Mouse (Mus musculus) c-Kit-negative CD71-positive TER-119-positive erythroid progenitor cells, embryonic 14.5 days (primary cell): Measurements from ENCODE around the gene Muc5ac.
A peak's percentile ranks its signal among the peaks of the same experiment; 100 is the strongest.
"Not testable (repeated sequence)": the region's sequence is repeated elsewhere in the genome, so short reads cannot be mapped to it uniquely, and the experiment has no call there.

Experiments
- DNase-seq: peaks from one replicate; pipeline ENCODE4 v3.0.0-alpha.2; 2013; ENCODE audit warnings: low read depth, low spot score

Gene Muc5ac

DNA sequence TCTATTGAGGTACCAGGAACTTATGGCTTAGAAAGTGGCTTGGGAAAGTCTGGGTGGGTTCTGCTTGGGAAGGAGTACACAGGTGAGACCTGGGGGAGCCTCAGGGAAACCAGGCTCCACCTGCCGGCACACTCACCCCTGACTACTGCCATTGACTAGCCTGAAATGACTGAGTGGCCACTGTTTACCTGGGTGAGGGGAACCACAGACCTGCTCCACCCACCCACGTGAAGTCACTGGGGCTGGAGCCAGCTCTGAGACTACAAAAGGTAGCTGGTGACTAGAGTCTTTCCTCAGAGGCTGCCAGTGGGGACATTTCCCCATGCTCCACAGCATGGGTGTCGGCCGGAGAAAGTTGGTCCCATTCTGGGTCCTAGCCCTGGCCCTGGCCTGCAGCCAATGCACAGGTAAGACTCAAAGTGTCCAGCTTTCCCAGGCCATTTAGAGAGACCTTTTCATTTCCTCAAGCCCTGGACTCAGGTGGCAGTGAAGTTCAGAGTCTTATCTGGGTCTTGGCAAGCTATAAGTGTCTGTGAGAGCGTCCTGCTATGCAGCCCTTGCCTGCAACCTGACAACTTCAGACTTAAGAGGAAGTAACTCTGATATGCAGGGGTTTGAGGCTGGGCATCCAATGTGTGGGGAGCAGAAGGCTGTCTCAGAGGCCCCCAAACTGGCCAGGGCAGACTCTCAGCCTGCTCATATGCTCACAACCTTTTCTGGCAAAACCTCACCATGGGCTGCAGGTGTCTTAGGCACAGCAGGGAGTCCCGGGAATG lies at the start of gene Muc5ac:
Gene Muc5ac, plus strand, starts transcription at position 296 of the 776 bp plus-strand sequence.
- no peak for DNase-seq

DNA sequence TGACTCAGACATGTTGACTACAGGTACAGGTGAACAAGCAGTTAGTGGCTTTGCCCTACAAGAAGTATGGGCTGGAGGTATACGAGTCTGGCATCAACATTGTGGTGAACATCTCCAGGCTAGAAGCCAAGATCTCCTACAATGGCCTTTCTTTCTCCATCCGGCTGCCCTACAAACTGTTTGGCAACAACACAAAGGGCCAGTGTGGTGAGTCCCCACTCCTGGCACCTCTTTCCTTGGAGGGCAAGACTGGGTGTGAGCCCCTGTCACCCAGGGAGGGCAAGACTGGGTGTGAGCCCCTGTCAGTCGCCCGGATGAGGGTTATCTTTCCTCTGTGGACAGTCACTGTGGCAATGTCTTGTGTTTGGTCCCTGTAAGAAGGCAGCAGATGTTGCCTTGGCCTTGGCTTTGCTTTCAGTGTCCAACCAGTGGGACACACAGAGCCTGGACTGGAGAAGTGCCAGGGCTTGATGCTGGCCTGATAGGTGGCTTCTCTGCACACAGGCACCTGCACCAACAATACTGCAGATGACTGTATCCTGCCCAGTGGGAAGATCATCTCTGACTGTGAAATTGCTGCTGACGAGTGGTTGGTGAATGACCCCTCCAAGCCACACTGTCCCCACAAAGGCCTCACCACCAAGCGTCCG lies 41.2 kb upstream of the Muc5ac start:
- no peak for DNase-seq

GRCm38 (mm10) chr7:141752513-141752912 lies 36.3 kb upstream of the Muc5ac start:
- DNase-seq, result no peak

- peak; percentile 64 for DNase-seq
These were observed 32.9 kb upstream of the Muc5ac start for GRCm38 (mm10) chr7:141755831-141756230.

DNA sequence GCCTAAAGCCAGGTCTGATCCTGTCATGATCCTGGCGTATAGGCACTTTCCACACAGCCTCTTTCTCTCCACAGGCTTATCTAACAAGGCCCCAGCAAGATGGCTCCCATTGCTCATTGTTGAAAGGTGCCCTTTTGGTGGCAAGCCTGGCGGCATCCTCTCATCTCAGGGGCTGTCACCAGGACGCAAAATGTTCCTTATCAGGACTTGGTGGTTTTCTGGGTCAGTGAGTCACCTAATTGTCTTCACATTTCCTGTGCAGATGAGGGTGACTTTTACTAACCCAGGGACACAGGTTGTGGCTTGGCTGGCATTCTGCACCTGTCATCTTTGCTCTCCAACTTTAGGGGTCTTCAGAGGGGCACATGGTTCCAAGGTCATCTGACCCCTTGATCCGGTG lies 30.5 kb upstream of the Muc5ac start:
- DNase-seq, result no peak

DNA sequence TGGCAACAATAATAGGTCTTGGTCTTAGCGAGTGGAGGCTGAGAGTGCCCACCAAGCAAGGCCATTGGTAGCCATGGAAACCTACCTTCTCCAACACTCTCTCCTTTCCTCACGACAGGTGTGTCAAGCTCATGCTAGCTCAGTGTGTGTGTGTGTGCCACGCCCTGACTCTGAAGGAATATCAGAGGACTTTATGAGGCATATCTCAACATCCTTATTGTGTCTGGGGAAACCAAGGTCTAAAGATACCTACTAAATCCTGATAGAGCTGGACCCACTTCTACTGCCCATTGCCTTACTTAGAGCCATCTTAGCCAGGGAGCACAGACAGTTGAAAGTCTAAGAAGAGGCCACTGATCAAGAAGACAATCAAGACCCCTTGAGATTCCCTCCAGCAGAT lies 18.3 kb upstream of the Muc5ac start:
- peak; percentile 48 for DNase-seq

- DNase-seq, result peak; percentile 79
These were observed 17.8 kb upstream of the Muc5ac start for GRCm38 (mm10) chr7:141770988-141771387.

DNA sequence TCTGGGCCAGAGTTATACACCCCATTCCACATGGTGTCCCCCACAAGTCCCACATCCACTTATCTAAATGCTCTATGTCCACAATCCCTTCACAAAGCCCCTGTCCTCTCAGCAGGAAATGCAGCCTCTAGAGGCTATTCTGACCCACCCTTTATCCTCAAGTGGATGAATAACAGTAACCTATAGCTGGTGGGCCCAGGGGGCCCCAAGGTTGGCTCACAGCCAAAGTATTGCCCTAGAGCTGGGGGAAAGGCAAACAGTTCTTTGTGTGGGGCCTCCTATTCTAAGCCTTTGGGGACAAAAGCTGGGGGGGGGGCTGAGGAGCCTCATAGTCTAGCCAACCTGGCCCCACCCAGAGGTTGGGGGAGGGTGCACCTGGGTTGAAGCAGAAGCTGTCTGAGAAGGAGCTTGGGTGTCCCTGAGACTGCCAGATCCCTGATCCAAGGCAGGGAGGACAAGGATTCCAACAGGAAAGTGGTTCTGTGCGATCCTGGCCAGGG lies 16.7 kb upstream of the Muc5ac start:
- DNase-seq, result no peak

DNA sequence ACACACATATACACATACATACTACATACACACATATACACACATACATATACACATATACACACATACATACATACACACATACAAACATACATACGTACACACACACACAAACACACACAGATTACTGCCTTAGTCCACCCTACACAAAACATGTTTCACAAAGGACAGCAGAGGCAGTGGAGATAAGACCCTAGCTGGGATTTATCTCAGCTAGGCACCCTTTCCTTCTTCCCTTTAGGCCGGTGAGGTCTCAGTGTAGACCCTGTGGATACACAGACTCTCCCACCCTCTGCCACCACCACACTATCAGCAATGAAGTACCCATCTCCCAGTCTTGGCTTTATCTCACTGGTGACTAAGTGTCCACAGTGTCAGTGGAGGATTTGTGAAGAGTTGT lies 13.9 kb upstream of the Muc5ac start:
- no peak for DNase-seq

- no peak for DNase-seq
These were observed 12.6 kb upstream of the Muc5ac start for GRCm38 (mm10) chr7:141776199-141776598.

- DNase-seq, result no peak
These were observed 5.5 kb downstream of the Muc5ac start for GRCm38 (mm10) chr7:141794251-141794650.

- DNase-seq, result no peak
These were observed 14.4 kb downstream of the Muc5ac start for GRCm38 (mm10) chr7:141803206-141803605.

DNA sequence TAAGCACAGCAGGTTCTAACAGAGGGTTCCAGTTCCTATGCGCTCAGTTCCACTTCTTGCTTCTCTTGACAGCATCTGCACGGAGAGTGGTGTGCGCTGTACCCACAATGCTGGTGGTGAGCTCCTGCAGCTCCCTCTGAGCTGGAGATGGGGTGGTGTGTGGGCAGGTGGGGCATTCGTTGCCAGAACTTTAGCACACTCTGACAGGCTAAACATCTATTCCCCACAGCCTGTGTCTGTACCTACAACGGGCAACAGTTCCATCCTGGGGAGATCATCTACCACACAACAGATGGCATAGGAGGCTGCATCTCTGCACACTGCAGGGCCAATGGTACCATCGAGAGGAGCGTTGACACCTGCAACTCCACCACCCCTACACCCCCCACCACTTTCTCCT lies 16.6 kb downstream of the Muc5ac start:
- no peak for DNase-seq

DNA sequence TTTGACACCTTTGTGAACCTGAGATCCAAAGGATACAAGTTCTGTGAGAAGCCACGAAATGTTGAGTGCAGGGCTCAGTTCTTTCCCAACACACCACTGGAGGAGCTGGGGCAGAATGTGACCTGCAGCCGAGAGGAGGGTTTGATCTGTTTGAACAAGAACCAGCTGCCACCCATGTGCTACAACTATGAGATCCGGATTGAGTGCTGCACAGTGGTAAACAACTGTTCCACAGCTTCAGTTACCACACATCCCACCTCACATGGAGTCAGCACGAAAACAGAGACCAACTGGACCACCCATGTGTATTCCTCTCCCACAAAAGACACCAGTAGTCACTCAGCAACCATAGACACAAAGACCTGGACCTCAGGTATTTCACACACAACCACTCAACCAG lies 19.1 kb downstream of the Muc5ac start:
- DNase-seq, result not testable (repeated sequence)

GRCm38 (mm10) chr7:141809933-141810332 lies 21.2 kb downstream of the Muc5ac start:
- DNase-seq, result not testable (repeated sequence)

DNA sequence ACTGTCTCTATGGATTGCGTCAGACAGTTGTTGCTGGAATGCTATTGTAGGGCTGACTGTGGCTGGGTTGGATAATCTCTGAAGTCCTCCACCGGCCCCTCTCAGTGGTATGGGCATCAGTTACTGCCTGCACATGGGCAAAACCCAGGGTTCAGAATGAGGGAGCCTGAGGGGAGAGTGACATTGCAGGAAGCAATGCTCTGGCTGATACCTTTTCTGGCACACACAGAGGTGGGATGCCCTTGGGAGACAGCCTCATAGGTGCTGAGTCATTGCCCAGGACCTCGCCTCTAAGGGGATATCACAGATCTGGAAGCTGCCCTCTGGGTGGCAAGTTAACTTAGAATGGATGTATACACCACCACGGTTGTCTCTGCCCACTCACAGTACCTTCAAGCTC lies 24.5 kb downstream of the Muc5ac start:
- no peak for DNase-seq

DNA sequence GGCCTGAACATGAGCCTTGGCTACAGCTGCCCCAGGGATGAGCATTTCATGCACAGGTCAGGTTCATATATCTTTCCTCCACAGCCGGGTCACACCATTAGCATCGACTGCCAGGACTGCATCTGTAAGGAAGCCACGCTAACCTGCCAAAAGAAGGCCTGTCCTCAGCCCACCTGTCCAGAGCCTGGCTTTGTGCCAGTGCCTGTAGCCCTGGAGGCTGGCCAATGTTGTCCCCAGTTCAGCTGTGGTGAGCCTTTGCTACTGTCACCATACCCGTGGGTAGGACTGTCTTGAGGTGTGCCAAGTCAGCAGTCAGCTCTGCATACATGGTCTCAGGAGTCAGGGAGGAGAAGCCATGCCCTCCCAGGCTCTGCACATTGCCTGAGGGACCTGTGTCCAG lies 26.6 kb downstream of the Muc5ac start:
- DNase-seq, result no peak

DNA sequence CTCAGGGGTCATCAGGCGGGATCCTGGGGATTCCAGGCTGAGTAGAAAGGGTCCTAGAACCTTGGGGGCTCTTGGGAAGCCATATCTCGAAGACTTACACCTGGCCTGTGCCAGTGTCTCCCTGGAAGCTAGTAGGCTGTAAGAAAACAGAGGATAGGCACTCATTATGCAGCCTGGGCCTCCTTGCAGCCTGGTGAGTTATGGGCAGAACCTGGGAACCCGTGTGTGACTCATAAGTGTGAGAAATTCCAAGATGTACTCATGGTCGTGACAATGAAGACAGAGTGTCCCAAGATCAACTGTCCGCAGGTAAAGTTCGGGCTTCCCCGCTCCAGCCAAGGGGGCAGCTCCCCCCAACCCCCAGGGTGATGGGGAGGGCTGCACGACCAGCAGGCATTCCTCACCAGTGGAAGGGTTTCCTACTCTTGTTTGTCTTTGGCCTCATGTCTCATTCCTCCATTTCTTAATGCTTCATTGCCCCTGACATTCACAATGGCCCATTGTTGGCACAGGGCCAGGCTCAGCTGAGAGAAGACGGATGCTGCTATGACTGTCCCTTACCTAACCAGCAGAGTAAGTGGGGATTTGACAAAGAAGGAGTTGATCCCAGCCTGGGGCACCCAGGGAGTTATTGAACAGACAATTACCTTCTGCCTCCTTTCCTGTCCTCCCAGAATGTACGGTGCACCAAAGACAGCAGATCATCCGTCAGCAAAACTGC lies 28.7 kb downstream of the Muc5ac start:
- DNase-seq, result no peak

DNA sequence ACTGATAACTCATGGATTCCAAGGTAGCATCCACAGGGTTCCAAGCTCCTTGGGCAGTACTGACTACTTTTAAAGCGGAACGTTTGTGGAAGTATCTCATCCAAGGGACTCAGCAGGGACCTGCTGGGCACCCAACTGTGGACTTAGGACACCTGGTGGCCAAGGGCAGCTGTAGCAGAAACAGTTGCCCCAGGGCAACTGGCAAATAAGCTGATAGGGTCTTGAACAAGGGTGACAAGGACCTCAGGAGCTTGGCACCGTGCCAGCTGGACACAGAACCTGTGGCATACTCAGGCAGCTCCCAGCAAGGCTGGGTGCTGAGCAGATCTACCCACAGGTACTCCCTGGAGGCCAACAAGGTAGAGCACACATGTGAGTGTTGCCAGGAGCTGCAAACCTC lies 29.5 kb downstream of the Muc5ac start:
- DNase-seq, result no peak

GRCm38 (mm10) chr7:141822582-141823261 lies 34.0 kb downstream of the Muc5ac start:
- no peak for DNase-seq

- no peak for DNase-seq
These were observed 34.9 kb downstream of the Muc5ac start for GRCm38 (mm10) chr7:141823699-141824098.

DNA sequence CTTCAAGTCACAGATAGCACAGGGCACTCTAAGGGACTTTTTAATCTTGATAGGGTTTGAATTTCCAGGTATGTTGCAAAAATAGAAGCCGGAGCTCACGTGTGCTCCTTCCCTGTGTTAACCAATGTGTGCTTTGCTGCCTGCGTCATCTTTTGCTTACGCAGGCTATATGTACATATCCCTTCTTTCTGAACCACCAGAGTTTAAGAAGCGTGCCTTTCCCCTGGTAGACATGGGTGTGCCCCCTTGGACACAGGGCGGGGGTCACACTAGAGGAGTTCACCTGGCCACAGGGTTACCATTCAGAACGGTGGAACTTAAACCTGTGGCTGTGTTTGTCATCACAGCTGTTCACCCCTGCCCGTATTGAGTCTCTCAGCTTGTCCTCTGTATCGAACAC lies 35.6 kb downstream of the Muc5ac start:
- no peak for DNase-seq
